Mouse (Mus musculus): ENCODE results near the gene Rhbdd1. TPM values are rescaled to one million over a fixed set of nuclear protein-coding genes. Genes with fewer than 3 reads are reported as not detected.
A peak's percentile ranks its signal among the peaks of the same experiment; 100 is the strongest.

Rhbdd1 gene
- total RNA-seq, 2 experiments from 2014 or later = 4.9 to 5.1 TPM

GRCm38 (mm10) chr1:82395371-82395770 lies 79.1 kb downstream of the Rhbdd1 start:
- no peak for DNase-seq (ENCODE audit: extremely low spot score in 1 of 2, low spot score in 2 of 2)
- intact Hi-C loops (cut with DNase I) = no loop called here

- no peak for DNase-seq (ENCODE audit: extremely low spot score in 1 of 2, low spot score in 2 of 2)
- intact Hi-C loops (cut with DNase I) = no loop called here
Observed at GRCm38 (mm10) chr1:82407786-82408185, 91.5 kb downstream of the Rhbdd1 start.

DNA sequence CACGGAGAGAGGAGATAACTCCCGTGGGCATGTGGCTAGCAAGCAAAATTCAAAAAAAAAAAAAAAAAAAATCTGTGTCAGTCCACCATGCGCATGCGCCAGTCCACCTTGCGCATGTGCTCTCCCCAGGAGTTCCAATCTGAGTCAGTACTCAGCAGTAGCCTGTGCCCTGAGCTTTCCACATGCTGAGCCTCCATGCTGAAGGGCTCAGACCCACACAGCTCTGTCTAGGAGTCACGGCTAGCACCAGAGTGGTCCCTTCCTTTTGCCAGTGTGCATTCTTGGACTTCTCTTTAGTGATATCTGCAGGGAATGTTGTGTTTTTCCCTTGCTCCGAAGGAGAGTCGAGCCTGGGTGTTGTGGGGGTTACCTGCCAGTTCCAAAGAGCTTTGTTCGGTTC lies 93.0 kb downstream of the Rhbdd1 start:
- no peak for DNase-seq (ENCODE audit: extremely low spot score in 1 of 2, low spot score in 2 of 2)

DNA sequence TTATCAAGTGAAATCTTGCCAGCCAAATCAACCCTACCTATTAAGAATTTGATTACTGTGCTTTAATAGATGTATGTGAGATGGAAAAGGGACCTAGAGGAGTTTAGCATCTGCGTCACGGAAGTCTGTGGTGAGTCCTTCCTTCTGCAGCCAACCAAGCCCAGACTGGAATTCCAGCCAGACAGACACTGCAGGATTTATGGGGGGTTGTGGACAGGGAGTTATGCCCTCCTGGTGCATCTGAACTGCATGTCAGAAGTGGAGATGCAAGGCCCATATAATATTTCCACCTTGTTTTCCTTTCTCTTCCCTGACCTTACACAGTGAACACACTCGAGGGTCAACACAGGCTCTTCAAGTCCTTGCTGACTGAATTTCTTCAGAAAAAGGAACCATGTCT lies 94.3 kb downstream of the Rhbdd1 start:
- no peak for DNase-seq (ENCODE audit: extremely low spot score in 1 of 2, low spot score in 2 of 2)
- intact Hi-C loops (cut with DNase I) = no loop called here

More for the DNA sequence above, 93.0 kb downstream of the Rhbdd1 start:
- intact Hi-C loops (cut with DNase I) = no loop called here

DNA sequence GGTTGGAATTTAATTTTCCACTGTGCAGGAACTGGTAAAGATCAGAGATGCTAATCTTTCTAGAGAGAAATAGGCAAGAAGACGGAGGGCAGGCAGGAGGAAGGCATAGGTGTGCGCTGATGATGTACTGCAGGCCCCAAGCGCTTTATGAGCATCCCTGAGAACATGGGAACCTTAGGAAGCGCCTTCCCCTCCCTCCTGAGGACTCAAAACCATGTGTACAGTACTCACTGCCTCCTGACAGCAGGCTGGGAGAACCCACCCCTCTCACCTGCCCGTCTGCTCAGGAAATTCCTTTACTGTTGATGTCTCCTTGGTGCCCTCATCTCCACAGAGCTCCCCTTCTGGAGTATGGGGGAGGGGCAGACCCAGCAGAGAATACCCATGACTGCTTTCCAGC lies 95.3 kb downstream of the Rhbdd1 start:
- intact Hi-C loops (cut with DNase I) = no loop called here
- DNase-seq (ENCODE audit: extremely low spot score in 1 of 2, low spot score in 2 of 2) = no peak

GRCm38 (mm10) chr1:82412085-82412484 lies 95.8 kb downstream of the Rhbdd1 start:
- DNase-seq (ENCODE audit: extremely low spot score in 1 of 2, low spot score in 2 of 2) = no peak
- intact Hi-C loops (cut with DNase I) = no loop called here

GRCm38 (mm10) chr1:82414434-82415045 lies 98.3 kb downstream of the Rhbdd1 start:
- intact Hi-C loops (cut with DNase I) = no loop called here
- DNase-seq (ENCODE audit: extremely low spot score in 1 of 2, low spot score in 2 of 2) = no peak

GRCm38 (mm10) chr1:82415641-82416040 lies 99.4 kb downstream of the Rhbdd1 start:
- intact Hi-C loops (cut with DNase I) = no loop called here
- no peak for DNase-seq (ENCODE audit: extremely low spot score in 1 of 2, low spot score in 2 of 2)

GRCm38 (mm10) chr1:82427729-82428128 lies 111.5 kb downstream of the Rhbdd1 start:
- intact Hi-C loops (cut with DNase I) = no loop called here
- no peak for DNase-seq (ENCODE audit: extremely low spot score in 1 of 2, low spot score in 2 of 2)

GRCm38 (mm10) chr1:82429061-82429460 lies 112.8 kb downstream of the Rhbdd1 start:
- no peak for DNase-seq (ENCODE audit: extremely low spot score in 1 of 2, low spot score in 2 of 2)
- intact Hi-C loops (cut with DNase I) = no loop called here

DNA sequence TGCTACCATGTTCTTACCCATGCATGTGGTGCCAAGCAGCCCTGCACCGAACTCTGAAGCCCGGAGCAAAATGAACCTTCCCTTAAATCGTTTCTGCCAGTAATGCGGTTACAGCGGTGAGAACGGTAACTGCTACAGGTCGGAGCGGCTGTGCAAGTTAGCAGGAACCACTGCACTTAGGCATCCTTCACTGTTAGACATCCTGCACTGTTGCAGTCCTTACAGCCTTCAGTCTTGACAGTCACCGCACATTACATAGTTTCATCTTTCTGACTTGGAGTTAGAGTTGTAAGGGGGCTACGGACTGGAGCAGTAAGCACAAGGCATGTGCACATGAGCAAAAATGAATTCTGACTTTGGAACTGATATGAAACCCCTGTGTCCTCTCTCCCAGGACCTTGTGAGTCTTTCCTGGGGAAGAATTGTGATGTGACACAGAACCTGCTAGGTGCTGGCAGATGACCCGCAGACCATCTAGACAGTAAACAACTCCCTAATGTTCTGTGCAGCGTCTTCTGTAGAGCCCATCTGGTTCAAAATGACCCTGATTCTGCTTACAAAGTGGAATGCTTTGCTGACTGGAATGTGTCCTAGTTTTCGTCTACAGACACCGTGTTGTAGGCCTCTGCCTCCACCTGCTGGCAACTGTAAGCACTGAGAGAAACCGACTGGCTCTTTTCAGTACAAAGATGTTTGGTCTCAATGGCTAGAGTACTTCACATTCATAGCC lies 116.8 kb downstream of the Rhbdd1 start:
- peak; percentile 76 to 81 for DNase-seq (ENCODE audit: extremely low spot score in 1 of 2, low spot score in 2 of 2)
- intact Hi-C loops (cut with DNase I) = loop anchor here (5.0 kb wide), 3 partner anchors 116 to 1121 kb away; partner anchors contain the start of genes Irs1 and Rhbdd1

DNA sequence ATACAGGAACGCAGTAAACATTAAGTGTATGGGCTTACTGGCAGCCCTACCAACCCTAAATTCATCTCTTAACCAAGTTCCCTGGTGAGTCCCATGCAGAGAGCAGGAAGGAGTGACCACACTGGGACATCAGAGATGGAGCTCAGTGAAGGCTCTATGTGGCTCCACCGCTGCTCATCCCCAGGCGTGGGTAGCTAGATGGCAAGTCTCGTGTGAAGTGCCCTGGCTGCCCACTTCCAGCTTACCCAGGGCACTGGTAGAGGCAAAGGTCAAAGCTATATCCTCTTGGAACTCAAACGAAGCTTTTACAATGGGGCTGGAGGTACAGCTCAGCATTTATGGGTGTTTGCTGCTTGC lies 117.4 kb downstream of the Rhbdd1 start:
- DNase-seq (ENCODE audit: extremely low spot score in 1 of 2, low spot score in 2 of 2) = no peak

GRCm38 (mm10) chr1:82437273-82437672 lies 121.0 kb downstream of the Rhbdd1 start:
- intact Hi-C loops (cut with DNase I) = no loop called here
- no peak for DNase-seq (ENCODE audit: extremely low spot score in 1 of 2, low spot score in 2 of 2)

More for the DNA sequence above, 117.4 kb downstream of the Rhbdd1 start:
- intact Hi-C loops (cut with DNase I) = loop anchor here (5.0 kb wide), 3 partner anchors 116 to 1121 kb away; partner anchors contain the start of genes Irs1 and Rhbdd1

GRCm38 (mm10) chr1:82440123-82440522 lies 123.9 kb downstream of the Rhbdd1 start:
- no peak for DNase-seq (ENCODE audit: extremely low spot score in 1 of 2, low spot score in 2 of 2)
- intact Hi-C loops (cut with DNase I) = no loop called here

GRCm38 (mm10) chr1:82443517-82443916 lies 127.3 kb downstream of the Rhbdd1 start:
- intact Hi-C loops (cut with DNase I) = no loop called here
- DNase-seq (ENCODE audit: extremely low spot score in 1 of 2, low spot score in 2 of 2) = no peak

- intact Hi-C loops (cut with DNase I) = no loop called here
- no peak for DNase-seq (ENCODE audit: extremely low spot score in 1 of 2, low spot score in 2 of 2)
Observed at GRCm38 (mm10) chr1:82446049-82446448, 129.8 kb downstream of the Rhbdd1 start.

- no peak for DNase-seq (ENCODE audit: extremely low spot score in 1 of 2, low spot score in 2 of 2)
- intact Hi-C loops (cut with DNase I) = no loop called here
Observed at GRCm38 (mm10) chr1:82449851-82450250, 133.6 kb downstream of the Rhbdd1 start.

- intact Hi-C loops (cut with DNase I) = no loop called here
- no peak for DNase-seq (ENCODE audit: extremely low spot score in 1 of 2, low spot score in 2 of 2)
Observed at GRCm38 (mm10) chr1:82451927-82452651, 135.8 kb downstream of the Rhbdd1 start.

- no peak for DNase-seq (ENCODE audit: extremely low spot score in 1 of 2, low spot score in 2 of 2)
- intact Hi-C loops (cut with DNase I) = no loop called here
Observed at GRCm38 (mm10) chr1:82454031-82454430, 137.8 kb downstream of the Rhbdd1 start.

GRCm38 (mm10) chr1:82459350-82459749 lies 143.1 kb downstream of the Rhbdd1 start:
- no peak for DNase-seq (ENCODE audit: extremely low spot score in 1 of 2, low spot score in 2 of 2)
- intact Hi-C loops (cut with DNase I) = no loop called here

Measured in left cerebral cortex, postnatal 10 days (tissue).